Mouse (Mus musculus) cerebellum, postnatal 10 days (tissue): ENCODE data around the gene Emc8.

Source experiments
- DNase-seq, 2 experiments: peaks; one replicate each; pipeline ENCODE4 v3.0.0; 2021; ENCODE audit warnings: mixed read lengths in 2 of 2

The Emc8 gene

GRCm38 (mm10) chr8:120634329-120634839 lies 34.0 kb downstream of the Emc8 start:
- peak; percentile 50 to 53 for DNase-seq

- peak; percentile 46 to 49 for DNase-seq
These were observed 34.6 kb downstream of the Emc8 start for GRCm38 (mm10) chr8:120633665-120634271.

GRCm38 (mm10) chr8:120632969-120633664 lies 35.3 kb downstream of the Emc8 start:
- no peak for DNase-seq

- DNase-seq: peak; percentile 45 to 53
These were observed 36.7 kb downstream of the Emc8 start for GRCm38 (mm10) chr8:120631441-120632375.

- no peak for DNase-seq
These were observed 37.5 kb downstream of the Emc8 start for GRCm38 (mm10) chr8:120630848-120631247.

GRCm38 (mm10) chr8:120630031-120630430 lies 38.3 kb downstream of the Emc8 start:
- DNase-seq: peak in 1 of 2 experiments; percentile 31

- peak; percentile 91 to 95 for DNase-seq
These were observed 41.1 kb downstream of the Emc8 start for GRCm38 (mm10) chr8:120627298-120627697.

- no peak for DNase-seq
These were observed 41.9 kb downstream of the Emc8 start for GRCm38 (mm10) chr8:120626461-120626860.

- no peak for DNase-seq
These were observed 44.8 kb downstream of the Emc8 start for GRCm38 (mm10) chr8:120623608-120624007.

- no peak for DNase-seq
These were observed 46.2 kb downstream of the Emc8 start for GRCm38 (mm10) chr8:120622161-120622560.

GRCm38 (mm10) chr8:120620441-120620840 lies 47.9 kb downstream of the Emc8 start:
- DNase-seq: no peak

- DNase-seq: peak in 1 of 2 experiments; percentile 29
These were observed 48.9 kb downstream of the Emc8 start for GRCm38 (mm10) chr8:120619235-120620180.

GRCm38 (mm10) chr8:120618110-120618509 lies 50.3 kb downstream of the Emc8 start:
- DNase-seq: peak; percentile 85 to 89

GRCm38 (mm10) chr8:120616663-120617626 lies 51.4 kb downstream of the Emc8 start:
- DNase-seq: no peak

GRCm38 (mm10) chr8:120614491-120614890 lies 53.9 kb downstream of the Emc8 start:
- DNase-seq: no peak

- DNase-seq: no peak
These were observed 57.5 kb downstream of the Emc8 start for GRCm38 (mm10) chr8:120610824-120611223.

- DNase-seq: peak; percentile 91 to 95
These were observed 60.5 kb downstream of the Emc8 start for GRCm38 (mm10) chr8:120607885-120608284.

GRCm38 (mm10) chr8:120607460-120607859 lies 60.9 kb downstream of the Emc8 start:
- no peak for DNase-seq
